Comparison of ENCODE assay signal across 10 mouse cellular contexts in genomic region chr14:25127544-25128159, GRCm38 (mm10).
DNase-seq lines count a peak whose midpoint lies in the region; ATAC-seq and TF ChIP-seq lines count a peak whose summit lies in the region.
"Had no signal": no experiment of that assay in that cellular context is flagged by ENCODE, and none has a peak within 500 bp of the region (broad histone marks: within the 10 kb centered on the region; RNA-seq: fewer than 3 reads in every experiment).

No protein-coding gene starts in this region.

- no peaks in the 10 kb centered on the region for H3K36me3 ChIP-seq in hindbrain, embryonic 10.5 days
- H3K36me3 ChIP-seq in stomach, postnatal 0 days (ENCODE audit: control insufficient read depth, insufficient read depth, low read length), result no peaks in the 10 kb centered on the region

- no peak for TF ChIP-seq POLR2A in olfactory bulb, adult 2 months (IDR thresholded peaks at IDR 0.05; ENCODE audit: insufficient read depth, low read depth, low read length)

- peak; percentile 39 to 41 for DNase-seq in frontal cortex, postnatal 36 days (ENCODE audit: low spot score in 2 of 2)
- DNase-seq in frontal cortex, postnatal 14 days (ENCODE audit: low spot score in 2 of 2), result no peak
- DNase-seq in hindbrain, embryonic 10.5 days (ENCODE audit: low spot score), result no peak
- DNase-seq in left cerebral cortex, postnatal 36 days (ENCODE audit: low spot score in 2 of 2), result peak; percentile 43 to 50
- DNase-seq in stomach, postnatal 0 days (ENCODE audit: low spot score), result no peak
- no peak for DNase-seq in spleen, adult 18-20 months
- no peak for DNase-seq in heart, postnatal 14 days
- DNase-seq: heart, postnatal 10 days had no signal

- intact Hi-C loops in left cerebral cortex, postnatal 36 days (cut with DNase I), result loop anchor here (5.0 kb wide), 3 partner anchors 100 to 330 kb away; partner anchors contain the start of gene Zmiz1
- intact Hi-C loops in heart, postnatal 14 days (cut with DNase I), result no loop called here

- H3K4me1 ChIP-seq in hindbrain, embryonic 10.5 days (replicated peaks), result peaks cover 44% of the 10 kb centered on the region
- H3K4me1 ChIP-seq in olfactory bulb, adult 2 months (ENCODE audit: control insufficient read depth, insufficient read depth, low read length), result peaks cover 27% of the 10 kb centered on the region
- no peaks in the 10 kb centered on the region; the same call in 1 of the 2 replicates for H3K4me1 ChIP-seq in stomach, postnatal 0 days (replicated peaks; ENCODE audit: control insufficient read depth, insufficient read depth)

- peak overlapping the region; percentile 64 for H3K27ac ChIP-seq in hindbrain, embryonic 10.5 days
- peak overlapping the region; percentile 71 for H3K27ac ChIP-seq in olfactory bulb, adult 2 months (ENCODE audit: insufficient read depth, low read depth, low read length)
- no peak overlapping the region for H3K27ac ChIP-seq in stomach, postnatal 0 days (replicated peaks)
- H3K27ac ChIP-seq: liver, embryonic 14.5 days had no signal

- H3K27me3 ChIP-seq in hindbrain, embryonic 10.5 days (ENCODE audit: insufficient read depth, poor library complexity, severe bottlenecking), result no peaks in the 10 kb centered on the region; the same call in 1 of the 2 replicates
- no peaks in the 10 kb centered on the region for H3K27me3 ChIP-seq in stomach, postnatal 0 days (ENCODE audit: control insufficient read depth, insufficient read depth, low read length)

- no peak for TF ChIP-seq CTCF in olfactory bulb, adult 2 months (IDR thresholded peaks at IDR 0.05; ENCODE audit: insufficient read depth, low read depth, low read length)
- TF ChIP-seq CTCF in stomach, postnatal 0 days (IDR thresholded peaks at IDR 0.05; ENCODE audit: low read depth), result no peak

- ATAC-seq in stomach, postnatal 0 days (ENCODE audit: low FRiP score, low TSS enrichment), result no peak

- 43% methylated on average over 14 of the region's 14 CpGs for WGBS in hindbrain, embryonic 10.5 days
- WGBS in olfactory bulb, adult 2 months, result 11% methylated on average over 14 of the region's 14 CpGs
- WGBS in stomach, postnatal 0 days, result 51% methylated on average over 14 of the region's 14 CpGs

- H3K9ac ChIP-seq in stomach, postnatal 0 days (ENCODE audit: low read length), result no peak overlapping the region
- H3K9ac ChIP-seq: liver, embryonic 14.5 days had no signal

- H3K9me3 ChIP-seq in hindbrain, embryonic 10.5 days, result no peaks in the 10 kb centered on the region
- no peaks in the 10 kb centered on the region for H3K9me3 ChIP-seq in stomach, postnatal 0 days (ENCODE audit: control insufficient read depth, low read length)

- H3K4me3 ChIP-seq in hindbrain, embryonic 10.5 days, result no peak overlapping the region
- H3K4me3 ChIP-seq in olfactory bulb, adult 2 months (ENCODE audit: insufficient read depth, low read depth, low read length), result peak overlapping the region; percentile 23
- no peak overlapping the region for H3K4me3 ChIP-seq in stomach, postnatal 0 days (ENCODE audit: low read depth, low read length)

- no peak overlapping the region for H3K4me2 ChIP-seq in stomach, postnatal 0 days (replicated peaks; ENCODE audit: low read depth)

- no peak for TF ChIP-seq EP300 in stomach, postnatal 0 days (optimal IDR thresholded peaks at IDR 0.05)

Comparison
In these comparisons a context has a peak if more than half of its experiments do, and no peak if none do; other contexts are left out.
1. DNase-seq: peak in frontal cortex, postnatal 36 days (2 of 2) and left cerebral cortex, postnatal 36 days (2 of 2); none in frontal cortex, postnatal 14 days (0 of 2), hindbrain, embryonic 10.5 days (single experiment), stomach, postnatal 0 days (single experiment), spleen, adult 18-20 months (0 of 2) and heart, postnatal 14 days (0 of 2).